Mouse (Mus musculus): Measurements from ENCODE around the gene C1qtnf12. TPM values are rescaled to one million over a fixed set of nuclear protein-coding genes. Genes with fewer than 3 reads are reported as not detected.

Gene C1qtnf12
- total and polyA plus RNA-seq, 3 experiments: 1.8 to 2.9 TPM; not detected in 1

GRCm38 (mm10) chr4:155991211-155991907 lies 29.2 kb downstream of the C1qtnf12 start (continued):
- 0 out of 2 replicates have a peak, but pooled peaks have one; percentile 18 for TF ChIP-seq ETS1 (IDR thresholded peaks at IDR 0.05; ENCODE audit: low read depth, low read length)

DNA sequence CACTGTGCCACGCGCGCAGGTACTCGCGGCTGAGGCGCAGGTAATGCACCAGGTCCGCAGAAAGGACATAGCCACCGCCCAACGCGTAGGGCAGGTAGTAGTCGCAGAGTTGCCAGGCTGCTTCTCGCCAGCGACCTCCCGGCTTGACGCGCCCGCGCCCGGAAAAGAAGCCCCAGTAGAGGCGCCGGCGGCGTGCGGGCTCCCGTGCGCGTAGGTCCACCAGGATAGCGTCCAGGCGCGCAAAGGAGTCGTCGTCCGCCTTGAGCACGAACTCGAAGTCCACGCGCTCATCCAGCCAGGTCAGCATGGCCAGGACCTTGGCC lies 29.8 kb downstream of the C1qtnf12 start:
- no peaks in the 10 kb centered on the region for H3K9me3 ChIP-seq (replicated peaks; ENCODE audit: insufficient read depth, low read length)
- peak overlapping the region; percentile 86 for H3K27ac ChIP-seq (ENCODE audit: control insufficient read depth, low read depth, low read length)
- H3K36me3 ChIP-seq (ENCODE audit: control insufficient read depth in 1 of 2, insufficient read depth in 2 of 2, low read length in 2 of 2): peaks cover 2 to 38% of the 10 kb centered on the region in 2 experiments; a peak in 3 of 4 replicates
- H3K4me3 ChIP-seq (ENCODE audit: control insufficient read depth in 1 of 2, insufficient read depth in 1 of 2, low read depth in 2 of 2, low read length in 2 of 2): peak overlapping the region; percentile 64 to 72
- DNase-seq (ENCODE audit: low read depth, low spot score): no peak
- TF ChIP-seq GATA1 (IDR thresholded peaks at IDR 0.05; ENCODE audit: low read depth, low read length) (no peak), CHD1 (IDR thresholded peaks at IDR 0.05; ENCODE audit: low read depth, low read length) (no peak), KAT2A (conservative IDR thresholded peaks at IDR 0.05; ENCODE audit: low read depth, low read length) (no peak), MAZ (IDR thresholded peaks at IDR 0.05; ENCODE audit: low read depth, low read length) (no peak), MYB (IDR thresholded peaks at IDR 0.05; ENCODE audit: low read depth, low read length) (no peak), NELFE (IDR thresholded peaks at IDR 0.05; ENCODE audit: low read depth, low read length) (no peak), BHLHE40 (IDR thresholded peaks at IDR 0.05; ENCODE audit: borderline replicate concordance, low read depth, low read length) (no peak), POLR2AphosphoS2 (IDR thresholded peaks at IDR 0.05; ENCODE audit: low read length) (no peak), ZNF384 (IDR thresholded peaks at IDR 0.05; ENCODE audit: low read depth, low read length) (no peak), MAFK (IDR thresholded peaks at IDR 0.05; ENCODE audit: borderline replicate concordance, low read depth, low read length) (no peak), MXI1 (IDR thresholded peaks at IDR 0.05; ENCODE audit: low read depth, low read length) (no peak), ZMIZ1 (IDR thresholded peaks at IDR 0.05; ENCODE audit: low read depth, low read length) (no peak), RAD21 (IDR thresholded peaks at IDR 0.05; ENCODE audit: low read depth, low read length) (no peak), ZKSCAN1 (IDR thresholded peaks at IDR 0.05; ENCODE audit: low read depth, low read length) (no peak), ZC3H11A (IDR thresholded peaks at IDR 0.05; ENCODE audit: low read depth, low read length) (no peak)
- H3K9ac ChIP-seq (ENCODE audit: control insufficient read depth, low read depth, low read length, poor library complexity, severe bottlenecking): peak overlapping the region; percentile 92
- peaks cover 50% of the 10 kb centered on the region for H3K79me2 ChIP-seq (ENCODE audit: control insufficient read depth, insufficient read depth, low read length, poor library complexity)
- peaks cover 7 to 39% of the 10 kb centered on the region in 2 experiments for H3K4me1 ChIP-seq (ENCODE audit: control insufficient read depth in 1 of 2, insufficient read depth in 2 of 2, low read length in 2 of 2)
- H3K27me3 ChIP-seq (ENCODE audit: control insufficient read depth in 1 of 2, insufficient read depth in 2 of 2, low read length in 2 of 2): no peaks in the 10 kb centered on the region

DNA sequence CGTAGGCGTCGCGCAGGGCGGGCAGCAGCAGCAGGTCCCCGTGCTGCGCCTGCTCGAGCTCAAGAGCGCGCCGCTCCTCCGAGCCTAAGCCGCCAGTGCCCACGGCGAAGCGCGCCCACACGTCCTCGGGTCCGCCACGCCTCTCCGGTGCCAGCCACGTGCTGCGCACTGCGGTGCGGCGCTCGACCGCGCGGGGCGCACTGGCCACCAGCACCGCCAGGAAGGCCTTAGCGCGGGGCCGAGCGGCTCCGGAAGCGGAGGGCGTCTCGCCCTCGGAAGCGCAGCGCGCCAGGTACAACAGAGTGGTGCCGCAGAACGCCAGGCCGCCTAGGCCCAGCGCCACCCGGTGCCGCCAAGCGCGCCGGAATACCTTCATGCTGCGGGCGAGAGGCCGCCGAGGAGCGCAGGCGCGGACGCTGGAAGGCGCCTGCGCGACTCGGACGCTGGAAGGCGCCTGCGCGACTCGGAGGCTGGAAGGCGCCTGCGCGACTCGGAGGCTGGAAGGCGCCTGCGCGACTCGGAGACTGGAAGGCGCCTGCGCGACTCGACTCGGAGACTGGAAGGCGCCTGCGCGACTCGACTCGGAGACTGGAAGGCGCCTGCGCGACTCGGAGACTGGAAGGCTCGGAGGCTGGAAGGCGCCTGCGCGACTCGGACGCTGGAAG lies 30.3 kb downstream of the C1qtnf12 start, which contains the start of the genes B3galt6 and Sdf4:
TSS of gene B3galt6 (minus strand) at position 409 of the 665 bp plus-strand sequence.
TSS of gene Sdf4 (plus strand) at position 632 of the 665 bp plus-strand sequence.
- Histone ChIP-seq H3K9ac (ENCODE audit: control insufficient read depth, low read depth, low read length, poor library complexity, severe bottlenecking) (peak within 1 kb of the TSS; percentile 99), H3K4me3 (ENCODE audit: control insufficient read depth in 1 of 2, insufficient read depth in 1 of 2, low read depth in 2 of 2, low read length in 2 of 2) (peak within 1 kb of the TSS; percentile 81 to 98), H3K79me2 (ENCODE audit: control insufficient read depth, insufficient read depth, low read length, poor library complexity) (peaks cover 51% of the 10 kb centered on the region), H3K4me1 (ENCODE audit: control insufficient read depth in 1 of 2, insufficient read depth in 2 of 2, low read length in 2 of 2) (peaks cover 7 to 39% of the 10 kb centered on the region in 2 experiments), H3K9me3 (replicated peaks; ENCODE audit: insufficient read depth, low read length) (no peaks in the 10 kb centered on the region), H3K27me3 (ENCODE audit: control insufficient read depth in 1 of 2, insufficient read depth in 2 of 2, low read length in 2 of 2) (no peaks in the 10 kb centered on the region), H3K27ac (ENCODE audit: control insufficient read depth, low read depth, low read length) (peak within 1 kb of the TSS; percentile 97), H3K36me3 (ENCODE audit: control insufficient read depth in 1 of 2, insufficient read depth in 2 of 2, low read length in 2 of 2) (peaks cover 7 to 38% of the 10 kb centered on the region in 2 experiments)
- DNase-seq (ENCODE audit: low read depth, low spot score): peak; percentile 90
- TF ChIP-seq ELF1 (IDR thresholded peaks at IDR 0.05; ENCODE audit: low read depth, low read length) (peak; percentile 12; the same call in 1 of the 2 replicates), MAZ (IDR thresholded peaks at IDR 0.05; ENCODE audit: low read depth, low read length) (no peak), MYC (IDR thresholded peaks at IDR 0.05; ENCODE audit: low read depth, low read length) (peak; percentile 97), POLR2A (IDR thresholded peaks at IDR 0.05; ENCODE audit: control insufficient read depth in 1 of 2, insufficient read depth in 1 of 2, low read depth in 1 of 2, low read length in 2 of 2, poor library complexity in 1 of 2) (peak; percentile 81 to 83), NELFE (IDR thresholded peaks at IDR 0.05; ENCODE audit: low read depth, low read length) (peak; percentile 76), MAFK (IDR thresholded peaks at IDR 0.05; ENCODE audit: borderline replicate concordance, low read depth, low read length) (no peak), CTCF (IDR thresholded peaks at IDR 0.05 in 2 of 3, conservative IDR thresholded peaks at IDR 0.05 in 1 of 3; ENCODE audit: control insufficient read depth in 1 of 3, insufficient read depth in 1 of 3, low read depth in 2 of 3, low read length in 3 of 3, poor library complexity in 1 of 3, severe bottlenecking in 1 of 3) (peak in 2 of 3 experiments; percentile 45 to 66; a peak in 5 of 6 replicates), NRF1 (IDR thresholded peaks at IDR 0.05; ENCODE audit: insufficient read depth, low read depth, low read length, poor library complexity, severe bottlenecking) (peak; percentile 77), UBTF (IDR thresholded peaks at IDR 0.05; ENCODE audit: borderline replicate concordance, insufficient read depth, low read depth, low read length) (no peak), MAX (IDR thresholded peaks at IDR 0.05; ENCODE audit: low read length) (peak; percentile 98), HCFC1 (IDR thresholded peaks at IDR 0.05; ENCODE audit: low read depth, low read length) (peak; percentile 62; the same call in 1 of the 2 replicates), USF1 (IDR thresholded peaks at IDR 0.05; ENCODE audit: low read depth, low read length) (peak; percentile 77), POLR2AphosphoS5 (IDR thresholded peaks at IDR 0.05; ENCODE audit: borderline replicate concordance, low read depth, low read length) (0 out of 2 replicates have a peak, but pooled peaks have one; percentile 35), MXI1 (IDR thresholded peaks at IDR 0.05; ENCODE audit: low read depth, low read length) (peak; percentile 98), ETS1 (IDR thresholded peaks at IDR 0.05; ENCODE audit: low read depth, low read length) (no peak; the same call in 1 of the 2 replicates), E2F4 (IDR thresholded peaks at IDR 0.05; ENCODE audit: borderline replicate concordance, low read depth, low read length) (no peak)

All from MEL (cell line).